Mouse (Mus musculus): ENCODE results near the gene Slc17a3.
A peak's percentile ranks its signal among the peaks of the same experiment; 100 is the strongest.

- TF ChIP-seq POLR2A (IDR thresholded peaks at IDR 0.05; ENCODE audit: low read depth, low read length): peak; percentile 10
- TF ChIP-seq CTCF (conservative IDR thresholded peaks at IDR 0.05; ENCODE audit: insufficient read depth, insufficient read length, low read depth, low read length): no peak; the same call in 1 of the 2 replicates
Observed at GRCm38 (mm10) chr13:23839308-23839707, at the start of gene Slc17a3.
